Mouse (Mus musculus): ENCODE measurements at regions not wholly inside any gene's neighbourhood (a gene's known extent, or its start where the extent isn't known, plus 50 kb on each side); places are given as distances from the start of the nearest gene placed in this dataset.

GRCm38 (mm10) chr1:138388634-138389033 lies 115.1 kb downstream of the Atp6v1g3 start:
- Histone ChIP-seq H3K4me3 (no peak overlapping the region), H3K27ac (no peak overlapping the region)
- no peak for DNase-seq
- intact Hi-C loops (cut with DNase I) = no loop called here
- TF ChIP-seq CTCF (IDR thresholded peaks at IDR 0.05) = no peak

- DNase-seq = no peak
- Histone ChIP-seq H3K4me3 (no peak overlapping the region), H3K27ac (no peak overlapping the region)
- no peak for TF ChIP-seq CTCF (IDR thresholded peaks at IDR 0.05)
- intact Hi-C loops (cut with DNase I) = no loop called here
These were observed 116.1 kb downstream of the Atp6v1g3 start for GRCm38 (mm10) chr1:138389676-138390075.

GRCm38 (mm10) chr1:138418610-138419009 lies 145.1 kb downstream of the Atp6v1g3 start:
- intact Hi-C loops (cut with DNase I) = loop anchor here (10.0 kb wide), 2 partner anchors 216 to 336 kb away; no protein-coding TSS in a partner anchor
- peak; percentile 42 for TF ChIP-seq CTCF (IDR thresholded peaks at IDR 0.05)

GRCm38 (mm10) chr1:138427416-138427815 lies 153.9 kb downstream of the Atp6v1g3 start:
- Histone ChIP-seq H3K27ac (no peak overlapping the region), H3K4me3 (no peak overlapping the region)
- no peak for DNase-seq
- intact Hi-C loops (cut with DNase I) = no loop called here
- TF ChIP-seq CTCF (IDR thresholded peaks at IDR 0.05) = no peak

More at GRCm38 (mm10) chr1:138418610-138419009, 145.1 kb downstream of the Atp6v1g3 start:
- no peak for DNase-seq
- Histone ChIP-seq H3K27ac (no peak overlapping the region), H3K4me3 (no peak overlapping the region)
